Comparison of ENCODE assay signal across 16 mouse cellular contexts in genomic region chr9:59278199-59278598, GRCm38 (mm10). TPM values are rescaled to one million over a fixed set of nuclear protein-coding genes. Genes with fewer than 3 reads are reported as not detected.
DNase-seq lines count a peak whose midpoint lies in the region; ATAC-seq lines count a peak whose summit lies in the region.
"Had no signal": no experiment of that assay in that cellular context is flagged by ENCODE, and none has a peak within 500 bp of the region (broad histone marks: within the 10 kb centered on the region; RNA-seq: fewer than 3 reads in every experiment).

No protein-coding gene starts in this region.

- peak; percentile 67 for DNase-seq in gastrocnemius, adult 18-20 months (ENCODE audit: low spot score)
- DNase-seq in gastrocnemius, postnatal 4 days (ENCODE audit: low spot score in 2 of 2), result no peak
- DNase-seq in MN1 (ENCODE audit: low spot score), result peak; percentile 30
- DNase-seq in gastrocnemius, postnatal 25 days, result peak; percentile 29
- peak; percentile 58 for DNase-seq in skeletal muscle tissue, adult 2 months (ENCODE audit: low read depth, low spot score)
- DNase-seq in lung, postnatal 25 days (ENCODE audit: low spot score), result no peak
- DNase-seq: adrenal gland, adult 8-10 months; adrenal gland, postnatal 25 days; cerebellum, adult 11-12 months; cerebellum, adult 8-10 months; cerebellum, postnatal 10 days; cerebellum, postnatal 36 days; embryo, embryonic 11 days; heart, adult 11 months had no signal

- ATAC-seq in activated CD4-positive, CD25-positive, alpha-beta regulatory T cell, adult 4 months, result no peak
- ATAC-seq: forebrain, embryonic 15.5 days had no signal

RNA-seq across cellular contexts. Expression of gene Adpgk, which starts 13.2 kb away (rescaled TPM):
- total RNA-seq in gastrocnemius, adult 18-20 months (2021), result 1 to 10 TPM; 7.8 to 7.9 TPM
- 10 to 100 TPM; 17.3 to 17.6 TPM for total RNA-seq in gastrocnemius, postnatal 4 days (2021)
- total RNA-seq in gastrocnemius, postnatal 25 days (2021), result 1 to 10 TPM; 7.1 to 7.5 TPM
- 10 to 100 TPM in 1 of 2 experiments, 1 to 10 TPM in 1; 7.7 to 12.4 TPM for polyA plus RNA-seq in activated CD4-positive, CD25-positive, alpha-beta regulatory T cell, adult 4 months (2017; shearing (Covaris generic))

Comparison
In these comparisons a context has a peak if more than half of its experiments do, and no peak if none do; other contexts are left out.
1. DNase-seq: peak in gastrocnemius, adult 18-20 months (single experiment), MN1 (single experiment), gastrocnemius, postnatal 25 days (single experiment) and skeletal muscle tissue, adult 2 months (single experiment); none in gastrocnemius, postnatal 4 days (0 of 2) and lung, postnatal 25 days (single experiment).